Mouse (Mus musculus) intestine, postnatal 0 days (tissue): ENCODE results near the gene Il2. TPM values are rescaled to one million over a fixed set of nuclear protein-coding genes. Genes with fewer than 3 reads are reported as not detected.

Source experiments
- ATAC-seq: fragments of 200-750 bp; cut with Nextera tagmentation; 2 replicates; pipeline ENCODE4 v1.8.0; 2017; ENCODE audit warnings: mild to moderate bottlenecking, moderate TSS enrichment, moderate library complexity
- H3K27ac ChIP-seq: fragments of 300-500 bp; sonication (generic); 2 replicates; pipeline ENCODE4 v1.5.1; 2014; ENCODE audit warnings: mild to moderate bottlenecking, low read depth, low read length, moderate library complexity
- H3K27me3 ChIP-seq: fragments of 300-500 bp; sonication (generic); replicated peaks from 2 replicates; pipeline ENCODE4 v1.6.1; 2014; ENCODE audit warnings: low read length, mixed read lengths; ENCODE audit not compliant: control insufficient read depth, insufficient read depth
- H3K36me3 ChIP-seq: fragments of 300-500 bp; sonication (generic); 2 replicates; pipeline ENCODE4 v1.6.1; 2014; ENCODE audit warnings: mild to moderate bottlenecking, moderate library complexity; ENCODE audit not compliant: control insufficient read depth, insufficient read depth
- H3K4me1 ChIP-seq: fragments of 300-500 bp; sonication (generic); replicated peaks from 2 replicates; pipeline ENCODE4 v1.6.1; 2014; ENCODE audit warnings: antibody characterized with exemption, low read length, mixed read lengths; ENCODE audit not compliant: control insufficient read depth, insufficient read depth
- H3K4me2 ChIP-seq: fragments of 300-500 bp; sonication (generic); replicated peaks from 2 replicates; pipeline ENCODE4 v1.6.1; 2014; ENCODE audit warnings: low read depth, mild to moderate bottlenecking, moderate library complexity
- H3K4me3 ChIP-seq: fragments of 300-500 bp; sonication (generic); 2 replicates; pipeline ENCODE4 v1.5.1; 2014; ENCODE audit warnings: low read depth, low read length
- H3K9ac ChIP-seq: fragments of 300-500 bp; sonication (generic); 2 replicates; pipeline ENCODE4 v1.6.1; 2014; ENCODE audit warnings: mild to moderate bottlenecking, low read depth, low read length
- H3K9me3 ChIP-seq: fragments of 300-500 bp; sonication (generic); 2 replicates; pipeline ENCODE4 v1.6.1; 2016; ENCODE audit warnings: mixed run types; ENCODE audit not compliant: control insufficient read depth
- CTCF ChIP-seq: sonication (generic); IDR thresholded peaks from 2 replicates; pipeline ENCODE4 v1.5.1; 2016; ENCODE audit warnings: low read depth, mild to moderate bottlenecking, control low read depth, antibody characterized with exemption, moderate library complexity
- WGBS: fragments of 180-500 bp; shearing (Covaris S2); extraction: QIAGEN DNeasy Blood & Tissue Kit; methylation state at CpG from one replicate; pipeline ENCODE4 v1.1.7; 2014; 5-methylcytosine and 5-hydroxymethylcytosine counted together
- polyA plus RNA-seq: library from polyadenylated mRNA; unstranded; fragments of >200 nt; fragmentation: Nextera tagmentation; extraction: Ambion mirVana; gene quantifications from 2 replicates; pipeline ENCODE4 v1.2.1, GENCODE M21; 2015

Gene Il2
- polyA plus RNA-seq, 1 experiment from 2014 or later = 0.46 TPM

- no peak for ATAC-seq
- H3K9ac ChIP-seq = no peak overlapping the region
These were observed 31.3 kb upstream of the Il2 start for GRCm38 (mm10) chr3:37157082-37157481.

GRCm38 (mm10) chr3:37154396-37154795, 28.6 kb upstream of the Il2 start:
- TF ChIP-seq CTCF = no peak
- no peaks in the 10 kb centered on the region for H3K9me3 ChIP-seq
- no peaks in the 10 kb centered on the region for H3K27me3 ChIP-seq
- no peak for ATAC-seq
- H3K4me1 ChIP-seq = 0 out of 2 replicates have a peak, but pooled peaks cover 4% of the 10 kb centered on the region
- H3K4me3 ChIP-seq = no peak overlapping the region
- H3K36me3 ChIP-seq = no peaks in the 10 kb centered on the region
- 40% methylated on average over 7 of the region's 7 CpGs for WGBS
- H3K27ac ChIP-seq = no peak overlapping the region
- H3K9ac ChIP-seq = no peak overlapping the region
- no peak overlapping the region for H3K4me2 ChIP-seq

More at GRCm38 (mm10) chr3:37157082-37157481, 31.3 kb upstream of the Il2 start:
- Histone ChIP-seq H3K4me2 (no peak overlapping the region), H3K36me3 (no peaks in the 10 kb centered on the region), H3K9me3 (no peaks in the 10 kb centered on the region), H3K27ac (no peak overlapping the region), H3K4me3 (no peak overlapping the region), H3K4me1 (0 out of 2 replicates have a peak, but pooled peaks cover 4% of the 10 kb centered on the region), H3K27me3 (no peaks in the 10 kb centered on the region)
- 53% methylated on average over 8 of the region's 8 CpGs for WGBS
- no peak for TF ChIP-seq CTCF

GRCm38 (mm10) chr3:37153004-37153403, 27.2 kb upstream of the Il2 start:
- Histone ChIP-seq H3K9ac (no peak overlapping the region), H3K4me3 (no peak overlapping the region), H3K27me3 (no peaks in the 10 kb centered on the region), H3K4me1 (0 out of 2 replicates have a peak, but pooled peaks cover 4% of the 10 kb centered on the region), H3K9me3 (no peaks in the 10 kb centered on the region), H3K4me2 (no peak overlapping the region), H3K27ac (no peak overlapping the region), H3K36me3 (no peaks in the 10 kb centered on the region)
- WGBS = 89% methylated on average over 7 of the region's 7 CpGs
- no peak for TF ChIP-seq CTCF
- no peak for ATAC-seq

GRCm38 (mm10) chr3:37152274-37152673, 26.5 kb upstream of the Il2 start:
- TF ChIP-seq CTCF = no peak
- ATAC-seq = no peak
- no peaks in the 10 kb centered on the region for H3K27me3 ChIP-seq
- no peak overlapping the region for H3K27ac ChIP-seq
- 70% methylated on average over 10 of the region's 10 CpGs for WGBS
- no peak overlapping the region for H3K4me2 ChIP-seq
- H3K4me1 ChIP-seq = 0 out of 2 replicates have a peak, but pooled peaks cover 4% of the 10 kb centered on the region
- no peak overlapping the region for H3K4me3 ChIP-seq
- no peak overlapping the region for H3K9ac ChIP-seq
- H3K36me3 ChIP-seq = no peaks in the 10 kb centered on the region
- no peaks in the 10 kb centered on the region for H3K9me3 ChIP-seq

- no peaks in the 10 kb centered on the region for H3K9me3 ChIP-seq
- no peaks in the 10 kb centered on the region for H3K36me3 ChIP-seq
- no peak overlapping the region for H3K9ac ChIP-seq
- ATAC-seq = no peak
- H3K27me3 ChIP-seq = no peaks in the 10 kb centered on the region
- H3K4me1 ChIP-seq = no peaks in the 10 kb centered on the region
- H3K27ac ChIP-seq = no peak overlapping the region
- H3K4me2 ChIP-seq = no peak overlapping the region
- WGBS = 66% methylated on average over 7 of the region's 7 CpGs
- H3K4me3 ChIP-seq = no peak overlapping the region
- no peak for TF ChIP-seq CTCF
These were observed 21.1 kb upstream of the Il2 start for GRCm38 (mm10) chr3:37146810-37147209.

- no peak for TF ChIP-seq CTCF
- no peak for ATAC-seq
- WGBS = 34% methylated on average over 8 of the region's 8 CpGs
- no peak overlapping the region for H3K9ac ChIP-seq
- H3K36me3 ChIP-seq = no peaks in the 10 kb centered on the region
- H3K4me1 ChIP-seq = no peaks in the 10 kb centered on the region
- no peak overlapping the region for H3K4me3 ChIP-seq
- H3K4me2 ChIP-seq = no peak overlapping the region
- H3K27ac ChIP-seq = no peak overlapping the region
- H3K27me3 ChIP-seq = no peaks in the 10 kb centered on the region
- no peaks in the 10 kb centered on the region for H3K9me3 ChIP-seq
These were observed 20.6 kb upstream of the Il2 start for GRCm38 (mm10) chr3:37146406-37146805.

- H3K4me1 ChIP-seq = no peaks in the 10 kb centered on the region
- no peak overlapping the region for H3K4me2 ChIP-seq
- TF ChIP-seq CTCF = no peak
- H3K4me3 ChIP-seq = no peak overlapping the region
- no peaks in the 10 kb centered on the region for H3K27me3 ChIP-seq
- no peaks in the 10 kb centered on the region for H3K9me3 ChIP-seq
- no peak overlapping the region for H3K9ac ChIP-seq
- 45% methylated on average over 1 of the region's 1 CpGs for WGBS
- ATAC-seq = no peak
- H3K27ac ChIP-seq = no peak overlapping the region
- no peaks in the 10 kb centered on the region for H3K36me3 ChIP-seq
These were observed 19.2 kb upstream of the Il2 start for GRCm38 (mm10) chr3:37144979-37145378.
